Mouse (Mus musculus) limb, embryonic 13.5 days (tissue): ENCODE data around the gene Acot7. TPM values are rescaled to one million over a fixed set of nuclear protein-coding genes. Genes with fewer than 3 reads are reported as not detected.
A peak's percentile ranks its signal among the peaks of the same experiment; 100 is the strongest.

Source experiments
- ATAC-seq: fragments of 200-750 bp; cut with Nextera tagmentation; 2 replicates; pipeline ENCODE4 v1.8.0; 2017; ENCODE audit warnings: low read depth, moderate number of reproducible peaks, moderate TSS enrichment; ENCODE audit not compliant: low FRiP score
- H3K27ac ChIP-seq: fragments of 300-500 bp; sonication (generic); 2 replicates; pipeline ENCODE4 v1.5.1; 2015; ENCODE audit warnings: inconsistent platforms, mild to moderate bottlenecking, moderate library complexity
- H3K27me3 ChIP-seq: fragments of 300-500 bp; sonication (generic); 2 replicates; pipeline ENCODE4 v1.6.1; 2015; ENCODE audit warnings: mild to moderate bottlenecking, inconsistent platforms
- H3K36me3 ChIP-seq: fragments of 300-500 bp; sonication (generic); 2 replicates; pipeline ENCODE4 v1.6.1; 2015; ENCODE audit warnings: inconsistent platforms, mild to moderate bottlenecking, moderate library complexity
- H3K4me1 ChIP-seq: fragments of 300-500 bp; sonication (generic); 2 replicates; pipeline ENCODE4 v1.6.1; 2015; ENCODE audit warnings: inconsistent platforms
- H3K4me2 ChIP-seq: fragments of 300-500 bp; sonication (generic); replicated peaks from 2 replicates; pipeline ENCODE4 v1.6.1; 2015; ENCODE audit warnings: inconsistent platforms, mild to moderate bottlenecking, moderate library complexity
- H3K4me3 ChIP-seq: fragments of 300-500 bp; sonication (generic); 2 replicates; pipeline ENCODE4 v1.5.1; 2015; ENCODE audit warnings: moderate library complexity, mild to moderate bottlenecking, inconsistent platforms
- H3K9ac ChIP-seq: fragments of 300-500 bp; sonication (generic); 2 replicates; pipeline ENCODE4 v1.6.1; 2015; ENCODE audit warnings: mild to moderate bottlenecking, inconsistent platforms
- H3K9me3 ChIP-seq: fragments of 300-500 bp; sonication (generic); 2 replicates; pipeline ENCODE4 v1.6.1; 2016; ENCODE audit warnings: inconsistent platforms
- WGBS: fragments of 180-500 bp; shearing (Covaris S2); methylation state at CpG from one replicate; pipeline ENCODE4 v1.1.7; 2015; 5-methylcytosine and 5-hydroxymethylcytosine counted together
- polyA plus RNA-seq: library from polyadenylated mRNA; unstranded; fragments of >200 nt; fragmentation: Nextera tagmentation; extraction: Ambion mirVana; gene quantifications from 2 replicates; pipeline ENCODE4 v1.2.1, GENCODE M21; 2015

Acot7 gene
- polyA plus RNA-seq, 1 experiment from 2014 or later, result 53.2 TPM

DNA sequence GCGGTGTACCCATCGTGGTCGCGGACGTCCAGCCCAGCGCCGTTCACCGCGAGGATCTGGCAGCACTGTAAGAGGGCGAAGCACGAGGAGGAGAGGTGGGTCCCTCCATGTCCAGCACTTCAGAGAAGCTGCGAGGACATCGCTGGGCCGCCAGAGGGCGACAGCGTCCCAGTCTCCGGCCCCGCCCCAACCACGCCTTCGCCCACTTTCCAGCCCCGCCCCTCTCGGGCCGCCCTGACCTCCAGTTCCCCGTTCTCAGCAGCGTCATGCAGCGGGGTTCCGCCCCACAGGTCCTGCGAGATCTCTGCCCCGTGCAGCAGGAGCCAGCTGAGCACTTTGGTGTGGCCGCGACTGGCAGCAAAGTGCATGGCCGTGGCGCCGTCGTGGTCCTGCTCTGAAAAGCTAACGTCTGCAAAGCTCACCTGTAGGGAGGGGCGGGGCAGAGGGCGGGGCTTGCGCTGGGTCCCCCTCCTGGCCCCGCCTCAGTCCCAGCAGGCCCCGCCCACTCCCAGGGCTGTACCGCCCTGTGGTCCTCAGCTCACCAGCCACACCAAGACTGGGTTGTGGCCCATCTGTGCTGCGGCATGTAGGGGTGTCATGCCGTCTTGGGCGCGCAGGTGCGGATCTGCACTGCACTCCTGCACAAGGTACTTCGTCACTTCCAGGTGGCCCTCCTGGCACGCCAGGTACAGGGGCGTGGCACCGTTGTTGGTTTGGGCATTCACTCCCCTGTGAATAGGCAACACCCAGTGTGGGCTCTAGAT, 39.3 kb upstream of the Acot7 start:
- peaks cover 73% of the 10 kb centered on the region for H3K27me3 ChIP-seq
- peak overlapping the region; percentile 64 for H3K4me2 ChIP-seq
- peak overlapping the region; percentile 45 for H3K4me3 ChIP-seq
- H3K27ac ChIP-seq, result no peak overlapping the region
- no peaks in the 10 kb centered on the region for H3K9me3 ChIP-seq
- ATAC-seq, result peak; percentile 84
- H3K4me1 ChIP-seq, result peaks cover 9% of the 10 kb centered on the region; the same call in 1 of the 2 replicates
- H3K36me3 ChIP-seq, result no peaks in the 10 kb centered on the region
- whole genome bisulfite sequencing, result 2% methylated on average over 50 of the region's 51 CpGs
- H3K9ac ChIP-seq, result 0 out of 2 replicates have a peak overlapping the region, but pooled peaks have one; percentile 10

GRCm38 (mm10) chr4:152140441-152140840, 37.5 kb upstream of the Acot7 start:
- H3K4me2 ChIP-seq, result no peak overlapping the region
- H3K36me3 ChIP-seq, result no peaks in the 10 kb centered on the region
- H3K27ac ChIP-seq, result no peak overlapping the region
- H3K9ac ChIP-seq, result no peak overlapping the region
- no peaks in the 10 kb centered on the region for H3K9me3 ChIP-seq
- peaks cover 9% of the 10 kb centered on the region; the same call in 1 of the 2 replicates for H3K4me1 ChIP-seq
- peaks cover 61% of the 10 kb centered on the region for H3K27me3 ChIP-seq
- ATAC-seq, result no peak
- no peak overlapping the region for H3K4me3 ChIP-seq
- 29% methylated on average over 6 of the region's 6 CpGs for WGBS

DNA sequence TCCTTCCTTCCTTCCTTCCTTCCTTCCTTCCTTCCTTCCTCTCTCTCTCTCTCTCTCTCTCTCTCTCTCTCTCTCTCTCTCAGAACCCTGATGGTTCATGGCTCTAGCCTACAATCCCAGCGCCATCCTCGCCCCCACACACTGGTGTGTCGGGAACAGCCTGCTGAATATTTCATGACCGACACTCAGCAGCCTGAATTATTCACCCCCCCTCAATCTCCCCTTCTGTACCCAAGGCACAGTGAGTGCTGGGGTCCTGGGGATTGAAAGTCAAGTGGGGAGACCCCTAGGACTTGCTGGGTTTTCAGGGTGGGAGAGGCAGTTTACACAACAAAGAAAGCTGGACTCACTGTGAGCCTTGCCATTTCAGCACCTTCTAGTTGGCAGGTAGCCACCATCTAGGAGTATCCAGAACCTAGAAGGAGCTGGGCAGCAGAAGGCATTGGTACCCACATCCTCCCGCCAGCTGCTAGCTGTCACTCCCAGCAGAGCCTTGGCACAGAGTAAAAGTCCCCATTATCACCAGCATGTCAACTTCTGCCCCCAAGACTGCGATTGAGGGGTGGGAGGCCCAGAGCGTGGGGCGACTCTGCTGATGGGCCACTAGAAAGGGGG, 36.3 kb upstream of the Acot7 start:
- no peak for ATAC-seq
- Histone ChIP-seq H3K27me3 (peaks cover 59% of the 10 kb centered on the region), H3K36me3 (no peaks in the 10 kb centered on the region), H3K27ac (no peak overlapping the region), H3K4me3 (no peak overlapping the region), H3K9me3 (no peaks in the 10 kb centered on the region), H3K9ac (no peak overlapping the region), H3K4me1 (peaks cover 9% of the 10 kb centered on the region; the same call in 1 of the 2 replicates), H3K4me2 (no peak overlapping the region)
- 73% methylated on average over 8 of the region's 8 CpGs for WGBS

GRCm38 (mm10) chr4:152143632-152144031, 34.3 kb upstream of the Acot7 start:
- H3K4me1 ChIP-seq, result peaks cover 4% of the 10 kb centered on the region; the same call in 1 of the 2 replicates
- H3K36me3 ChIP-seq, result no peaks in the 10 kb centered on the region
- H3K9me3 ChIP-seq, result no peaks in the 10 kb centered on the region
- no peak overlapping the region for H3K27ac ChIP-seq
- WGBS, result 29% methylated on average over 1 of the region's 1 CpGs
- H3K4me3 ChIP-seq, result no peak overlapping the region
- no peak for ATAC-seq
- peaks cover 59% of the 10 kb centered on the region for H3K27me3 ChIP-seq
- H3K9ac ChIP-seq, result no peak overlapping the region
- no peak overlapping the region for H3K4me2 ChIP-seq

DNA sequence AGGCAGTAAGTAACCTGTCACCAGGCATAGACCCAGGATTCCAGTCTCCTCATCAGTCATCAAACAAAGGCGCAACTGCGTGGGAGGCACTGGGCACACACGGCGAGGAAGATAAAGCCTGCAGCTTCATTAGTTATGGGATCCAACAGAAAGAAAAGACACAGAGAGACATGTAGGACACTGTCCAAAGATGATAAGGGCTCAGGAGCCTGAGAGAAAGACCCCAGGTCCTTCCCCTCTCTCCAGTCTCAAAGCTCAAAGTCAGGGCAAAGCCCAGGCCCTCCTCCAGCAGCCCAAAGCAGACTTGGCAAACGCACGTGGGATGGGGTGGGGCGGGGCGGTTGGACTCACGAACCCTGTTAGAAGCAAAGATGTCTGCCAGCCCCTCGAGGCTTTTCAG, 32.5 kb upstream of the Acot7 start:
- H3K4me3 ChIP-seq, result no peak overlapping the region
- WGBS, result 63% methylated on average over 10 of the region's 10 CpGs
- H3K36me3 ChIP-seq, result no peaks in the 10 kb centered on the region
- ATAC-seq, result no peak
- no peak overlapping the region for H3K9ac ChIP-seq
- H3K9me3 ChIP-seq, result no peaks in the 10 kb centered on the region
- no peak overlapping the region for H3K4me2 ChIP-seq
- no peak overlapping the region for H3K27ac ChIP-seq
- peaks cover 64% of the 10 kb centered on the region for H3K27me3 ChIP-seq
- H3K4me1 ChIP-seq, result no peaks in the 10 kb centered on the region

DNA sequence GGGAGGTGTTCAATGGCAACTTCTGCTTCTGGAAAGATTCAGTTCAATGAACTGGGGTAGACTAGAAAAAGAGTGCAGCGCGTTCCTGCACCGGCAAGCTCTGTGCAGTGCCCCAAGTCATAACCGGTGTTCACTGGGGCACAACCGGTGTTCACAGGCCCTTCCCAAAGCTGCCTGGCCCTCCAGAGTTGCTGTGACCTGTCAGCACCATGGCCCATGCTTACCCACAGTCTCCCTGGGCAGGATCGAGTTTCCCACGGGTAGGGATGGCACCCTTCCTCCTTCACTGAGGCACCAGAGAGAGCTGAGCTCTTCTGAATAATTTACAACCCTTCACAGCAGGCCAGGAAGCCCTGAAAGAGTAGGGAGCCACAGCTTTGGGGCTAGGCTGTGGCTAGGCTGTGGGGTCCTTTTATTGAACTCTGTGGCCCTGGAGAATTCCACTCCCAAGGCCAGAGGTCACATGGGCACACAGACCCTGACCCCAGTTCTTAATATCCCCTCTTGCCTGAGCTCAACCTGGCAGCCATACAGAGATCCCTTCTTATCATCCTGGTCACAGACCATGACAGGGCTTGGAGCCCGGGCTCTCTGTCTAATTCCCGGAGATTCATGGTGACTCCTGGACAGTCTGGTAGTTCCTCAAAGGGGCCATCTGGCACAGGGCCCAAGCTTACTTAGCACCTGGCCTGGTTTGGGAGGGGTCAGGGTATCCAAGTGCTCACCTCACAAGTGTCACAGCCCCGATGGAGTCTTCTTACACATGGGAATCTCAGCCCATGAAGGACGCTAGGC, 31.7 kb upstream of the Acot7 start:
- Histone ChIP-seq H3K36me3 (no peaks in the 10 kb centered on the region), H3K27me3 (peaks cover 64% of the 10 kb centered on the region), H3K4me3 (no peak overlapping the region), H3K9me3 (no peaks in the 10 kb centered on the region), H3K27ac (no peak overlapping the region), H3K4me1 (no peaks in the 10 kb centered on the region), H3K9ac (no peak overlapping the region), H3K4me2 (no peak overlapping the region)
- no peak for ATAC-seq
- 49% methylated on average over 11 of the region's 11 CpGs for WGBS

DNA sequence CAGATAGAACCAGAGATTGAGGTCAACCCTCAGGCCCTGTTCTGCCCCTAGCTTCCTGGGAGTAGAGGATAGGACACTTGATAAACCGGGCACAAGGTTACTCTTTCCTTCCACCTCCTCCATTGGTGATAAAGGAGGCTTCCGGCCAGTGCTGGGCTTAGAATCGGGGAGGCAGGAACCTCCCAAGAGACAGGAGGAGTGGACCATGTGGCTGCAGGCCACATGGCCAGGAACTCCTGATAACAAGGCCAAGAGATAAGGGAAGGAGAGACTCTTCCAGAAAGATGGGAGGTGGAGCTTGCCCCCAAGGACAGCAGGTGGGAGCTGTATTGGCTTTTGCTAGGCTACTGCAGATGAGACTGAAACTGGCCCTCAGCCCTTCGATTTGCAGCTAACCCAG, 27.4 kb upstream of the Acot7 start:
- Histone ChIP-seq H3K27ac (no peak overlapping the region), H3K9me3 (no peaks in the 10 kb centered on the region), H3K4me2 (no peak overlapping the region), H3K9ac (no peak overlapping the region), H3K27me3 (peaks cover 91% of the 10 kb centered on the region), H3K36me3 (no peaks in the 10 kb centered on the region), H3K4me3 (no peak overlapping the region), H3K4me1 (peaks cover 17% of the 10 kb centered on the region)
- ATAC-seq, result no peak
- 74% methylated on average over 4 of the region's 4 CpGs for WGBS

DNA sequence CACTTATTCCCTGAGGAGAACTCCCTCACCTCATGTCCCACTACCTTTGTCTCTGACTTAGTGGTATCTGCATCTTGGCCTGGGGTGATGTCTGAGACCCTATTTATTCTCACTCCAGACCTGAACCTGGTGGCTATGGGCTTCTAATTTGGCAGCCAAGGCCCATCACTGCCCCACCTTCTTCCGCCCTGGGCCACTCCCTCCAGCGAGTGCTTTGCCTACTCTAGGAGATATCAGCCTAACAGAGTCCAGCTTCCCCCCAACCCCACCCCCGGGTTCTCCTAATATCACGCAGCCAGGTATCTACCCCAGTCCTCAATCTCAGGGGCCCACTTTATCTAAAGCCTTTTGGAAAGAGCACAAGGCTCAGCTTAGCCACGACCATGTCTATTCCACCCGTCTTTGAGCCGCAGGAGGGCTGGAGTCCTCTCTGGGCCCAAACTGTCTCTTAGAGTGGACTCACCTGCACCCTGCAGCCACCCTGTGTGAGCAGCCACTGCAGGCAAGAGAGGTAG, 26.4 kb upstream of the Acot7 start:
- H3K4me2 ChIP-seq, result peak overlapping the region; percentile 73
- peaks cover 17% of the 10 kb centered on the region for H3K4me1 ChIP-seq
- peaks cover 88% of the 10 kb centered on the region for H3K27me3 ChIP-seq
- no peaks in the 10 kb centered on the region for H3K9me3 ChIP-seq
- WGBS, result 24% methylated on average over 7 of the region's 7 CpGs
- no peak for ATAC-seq
- H3K4me3 ChIP-seq, result peak overlapping the region; percentile 46
- H3K9ac ChIP-seq, result peak overlapping the region; percentile 60
- no peaks in the 10 kb centered on the region for H3K36me3 ChIP-seq
- no peak overlapping the region for H3K27ac ChIP-seq

- H3K36me3 ChIP-seq, result no peaks in the 10 kb centered on the region
- peak within 1 kb of the TSS; percentile 73 for H3K4me2 ChIP-seq
- H3K4me3 ChIP-seq, result peak within 1 kb of the TSS; percentile 46
- H3K27me3 ChIP-seq, result peaks cover 88% of the 10 kb centered on the region
- peaks cover 17% of the 10 kb centered on the region for H3K4me1 ChIP-seq
- ATAC-seq, result peak; percentile 74; the same call in 1 of the 2 replicates
- WGBS, result under 1% methylated on average over 56 of the region's 57 CpGs
- no peak within 1 kb of the TSS for H3K27ac ChIP-seq
- peak within 1 kb of the TSS; percentile 60 for H3K9ac ChIP-seq
- no peaks in the 10 kb centered on the region for H3K9me3 ChIP-seq
Observed at GRCm38 (mm10) chr4:152151966-152152544, 25.9 kb upstream of the Acot7 start, which contains the start of gene Espn. TSS of gene Espn (minus strand) at chr4:152152371.

GRCm38 (mm10) chr4:152153771-152154177, 24.2 kb upstream of the Acot7 start:
- Histone ChIP-seq H3K36me3 (no peaks in the 10 kb centered on the region), H3K27me3 (peaks cover 96% of the 10 kb centered on the region), H3K4me2 (peak overlapping the region; percentile 56), H3K9ac (no peak overlapping the region), H3K9me3 (no peaks in the 10 kb centered on the region), H3K4me1 (peaks cover 24% of the 10 kb centered on the region), H3K27ac (no peak overlapping the region), H3K4me3 (peak overlapping the region; percentile 26)
- 1% methylated on average over 23 of the region's 23 CpGs for WGBS
- no peak for ATAC-seq

DNA sequence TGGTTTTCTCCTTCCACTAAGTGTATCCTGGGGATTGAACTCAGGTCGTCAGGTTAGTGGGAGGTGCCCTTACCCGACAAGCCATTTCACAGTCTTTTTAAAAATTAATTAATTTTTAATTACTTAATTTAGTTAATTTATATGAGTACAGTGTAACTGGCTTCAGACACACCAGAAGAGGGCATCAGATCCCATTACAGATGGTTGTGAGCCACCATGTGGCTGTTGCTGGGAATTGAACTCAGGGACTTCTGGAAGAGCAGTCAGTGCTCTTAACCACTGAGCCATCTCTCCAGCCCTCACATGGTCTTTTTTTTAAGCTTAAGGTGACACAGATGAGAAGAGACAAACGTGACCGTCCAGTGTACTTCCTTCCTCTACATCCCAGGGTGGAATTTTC, 22.9 kb upstream of the Acot7 start:
- Histone ChIP-seq H3K36me3 (no peaks in the 10 kb centered on the region), H3K9me3 (no peaks in the 10 kb centered on the region), H3K27me3 (peaks cover 96% of the 10 kb centered on the region), H3K9ac (no peak overlapping the region), H3K4me3 (no peak overlapping the region), H3K4me1 (peaks cover 32% of the 10 kb centered on the region), H3K4me2 (no peak overlapping the region), H3K27ac (no peak overlapping the region)
- whole genome bisulfite sequencing, result 68% methylated on average over 4 of the region's 4 CpGs
- no peak for ATAC-seq
